Mouse (Mus musculus) hindbrain, postnatal 0 days (tissue): ENCODE measurements around the gene Ms4a6b. TPM values are rescaled to one million over a fixed set of nuclear protein-coding genes. Genes with fewer than 3 reads are reported as not detected.
"Not testable (repeated sequence)": the region's sequence is repeated elsewhere in the genome, so short reads cannot be mapped to it uniquely, and the experiment has no call there.

Experiments
- ATAC-seq: fragments of 200-750 bp; cut with Nextera tagmentation; 2 replicates; pipeline ENCODE4 v1.8.0; 2017; ENCODE audit warnings: mild to moderate bottlenecking, moderate TSS enrichment, moderate library complexity
- DNase-seq: peaks from one replicate; pipeline ENCODE4 v3.0.0-alpha.2; 2015; ENCODE audit warnings: low spot score
- H3K27ac ChIP-seq: fragments of 300-500 bp; sonication (generic); 2 replicates; pipeline ENCODE4 v1.5.1; 2014; ENCODE audit warnings: mild to moderate bottlenecking
- H3K27me3 ChIP-seq: fragments of 300-500 bp; sonication (generic); 2 replicates; pipeline ENCODE4 v1.6.1; 2014; ENCODE audit warnings: low read length, mixed read lengths; ENCODE audit not compliant: insufficient read depth
- H3K36me3 ChIP-seq: fragments of 300-500 bp; sonication (generic); 2 replicates; pipeline ENCODE4 v1.6.1; 2014; ENCODE audit warnings: low read length, mixed read lengths; ENCODE audit not compliant: insufficient read depth
- H3K4me1 ChIP-seq: fragments of 300-500 bp; sonication (generic); 2 replicates; pipeline ENCODE4 v1.6.1; 2014; ENCODE audit warnings: antibody characterized with exemption, low read length, mixed read lengths; ENCODE audit not compliant: insufficient read depth
- H3K4me2 ChIP-seq: fragments of 300-500 bp; sonication (generic); 2 replicates; pipeline ENCODE4 v1.6.1; 2014; ENCODE audit warnings: low read depth, mild to moderate bottlenecking, low read length, moderate library complexity, mixed read lengths
- H3K4me3 ChIP-seq: fragments of 300-500 bp; sonication (generic); 2 replicates; pipeline ENCODE4 v1.5.1; 2014; ENCODE audit warnings: low read length
- H3K9ac ChIP-seq: fragments of 300-500 bp; sonication (generic); replicated peaks from 2 replicates; pipeline ENCODE4 v1.6.1; 2014; ENCODE audit warnings: mild to moderate bottlenecking, low read length, moderate library complexity, mixed read lengths
- H3K9me3 ChIP-seq: fragments of 300-500 bp; sonication (generic); 2 replicates; pipeline ENCODE4 v1.6.1; 2016; ENCODE audit warnings: low read length, mixed read lengths
- CTCF ChIP-seq: IDR thresholded peaks from 2 replicates; pipeline ENCODE4 v1.5.1; 2016; ENCODE audit warnings: antibody characterized with exemption, control low read depth, low read depth
- WGBS: fragments of 180-500 bp; shearing (Covaris S2); extraction: QIAGEN DNeasy Blood & Tissue Kit; methylation state at CpG from one replicate; pipeline ENCODE4 v1.1.7; 2014; 5-methylcytosine and 5-hydroxymethylcytosine counted together
- polyA plus RNA-seq: library from polyadenylated mRNA; unstranded; fragments of >200 nt; fragmentation: Nextera tagmentation; extraction: Ambion mirVana; gene quantifications from 2 replicates; pipeline ENCODE4 v1.2.1, GENCODE M21; 2015
- total RNA-seq: library from RNA; depleted of rRNA; stranded (reverse); fragments of >200 nt; gene quantifications from 2 replicates; pipeline ENCODE4 v1.2.3, GENCODE M21; 2014; rRNA removed

The Ms4a6b gene
- total and polyA plus RNA-seq, 2 experiments from 2014 or later = 2.6 to 8.7 TPM

DNA sequence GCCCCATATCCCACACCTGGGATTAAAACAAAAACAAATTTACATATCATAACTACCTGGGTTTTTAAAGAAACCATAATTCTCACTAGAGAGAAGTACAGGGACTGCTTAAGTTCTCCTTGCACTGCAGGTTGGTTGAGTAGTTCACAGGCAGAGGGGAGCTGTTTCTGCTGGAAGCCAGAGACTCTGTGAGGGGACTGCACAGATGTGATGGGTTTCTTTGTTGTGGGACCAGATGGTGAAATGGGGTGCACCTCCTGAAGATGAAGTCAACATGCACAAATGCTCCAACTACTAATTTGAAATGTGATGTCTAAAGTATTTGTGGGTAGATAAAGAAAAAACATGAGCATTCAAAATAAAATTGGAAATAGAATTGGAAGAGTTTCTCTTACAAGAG lies 31.6 kb downstream of the Ms4a6b start:
- Histone ChIP-seq H3K27me3 (no peaks in the 10 kb centered on the region), H3K27ac (no peak overlapping the region), H3K36me3 (no peaks in the 10 kb centered on the region), H3K4me2 (no peak overlapping the region), H3K9ac (no peak overlapping the region), H3K4me3 (no peak overlapping the region), H3K4me1 (no peaks in the 10 kb centered on the region), H3K9me3 (no peaks in the 10 kb centered on the region)
- DNase-seq = no peak
- ATAC-seq = no peak
- TF ChIP-seq CTCF = no peak

DNA sequence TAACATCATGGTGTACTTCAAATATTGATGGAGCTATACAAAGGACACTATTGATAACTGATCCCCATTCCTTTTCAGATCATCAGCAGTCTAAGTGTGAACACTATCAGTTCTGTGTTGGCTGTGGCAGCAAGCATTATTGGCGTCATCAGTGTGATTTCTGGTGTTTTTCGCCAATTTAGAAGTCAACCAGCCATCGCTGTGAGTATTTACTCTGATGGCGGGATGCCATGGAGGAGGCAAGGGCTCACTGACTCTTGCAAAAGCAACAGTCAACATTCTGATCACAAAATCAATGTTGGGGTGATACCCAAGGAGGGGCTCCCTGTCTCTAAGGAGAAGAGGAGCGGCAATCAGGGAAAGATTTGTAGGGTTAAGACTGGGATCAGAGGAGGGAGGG lies 38.4 kb downstream of the Ms4a6b start:
- DNase-seq (no peak), ATAC-seq (no peak)
- no peak overlapping the region for H3K4me3 ChIP-seq
- no peak for TF ChIP-seq CTCF
- WGBS = 90% methylated on average over 5 of the region's 5 CpGs
- H3K9ac ChIP-seq = no peak overlapping the region
- H3K9me3 ChIP-seq = no peaks in the 10 kb centered on the region
- no peaks in the 10 kb centered on the region for H3K4me1 ChIP-seq
- no peaks in the 10 kb centered on the region for H3K27me3 ChIP-seq
- no peaks in the 10 kb centered on the region for H3K36me3 ChIP-seq
- H3K4me2 ChIP-seq = no peak overlapping the region
- H3K27ac ChIP-seq = no peak overlapping the region

DNA sequence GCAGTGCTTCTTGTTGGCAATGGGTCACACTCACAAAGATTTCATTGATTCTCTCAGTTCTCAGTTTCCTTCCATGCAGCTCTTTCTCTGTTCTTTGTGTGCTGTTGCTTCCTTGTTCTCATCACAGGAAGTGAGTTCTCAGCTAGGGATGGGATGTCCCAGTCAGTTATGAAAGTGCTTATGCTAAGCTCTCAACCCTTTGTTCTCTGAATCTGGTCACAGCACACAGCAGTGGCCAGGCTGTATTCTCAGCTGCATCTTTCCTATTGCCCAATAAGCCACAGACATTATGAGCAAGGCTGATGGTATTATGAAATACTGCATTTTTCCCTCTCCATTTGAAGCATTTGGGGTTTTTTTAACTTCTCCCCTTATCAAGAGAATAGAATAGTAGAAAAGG lies 43.2 kb downstream of the Ms4a6b start:
- H3K4me3 ChIP-seq, H3K27ac ChIP-seq, ATAC-seq, H3K36me3 ChIP-seq, H3K4me2 ChIP-seq, H3K9me3 ChIP-seq, H3K9ac ChIP-seq, H3K4me1 ChIP-seq, H3K27me3 ChIP-seq, DNase-seq: not testable (repeated sequence)

DNA sequence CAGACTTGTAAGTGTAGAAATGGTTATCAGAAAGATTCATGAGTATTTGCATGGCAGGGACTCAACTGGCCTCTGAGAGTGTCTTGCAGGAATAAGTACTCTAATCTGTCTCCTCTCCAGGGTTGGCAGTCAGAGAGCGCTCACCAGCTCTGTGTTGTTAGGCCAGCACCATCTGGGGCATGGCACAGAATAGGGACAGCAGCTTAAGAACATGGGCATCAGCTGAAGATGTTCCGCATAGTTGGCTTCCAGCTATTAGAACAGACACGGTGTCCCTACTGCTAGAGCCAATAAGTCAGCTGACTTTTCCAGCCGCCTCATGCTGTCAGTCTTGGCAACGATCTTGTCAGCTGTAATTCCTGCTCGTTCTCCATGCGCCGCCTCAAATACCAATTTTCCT lies 58.7 kb downstream of the Ms4a6b start:
- peak; percentile 94 for ATAC-seq
- no peaks in the 10 kb centered on the region for H3K9me3 ChIP-seq

More for the DNA sequence above, 58.7 kb downstream of the Ms4a6b start:
- Histone ChIP-seq H3K4me3 (no peak overlapping the region), H3K36me3 (no peaks in the 10 kb centered on the region), H3K9ac (no peak overlapping the region), H3K4me2 (no peak overlapping the region), H3K4me1 (no peaks in the 10 kb centered on the region), H3K27me3 (no peaks in the 10 kb centered on the region), H3K27ac (no peak overlapping the region)
- WGBS = 61% methylated on average over 8 of the region's 8 CpGs
- DNase-seq = peak; percentile 73
- TF ChIP-seq CTCF = no peak

Other genes with a start within 250 kb of the Ms4a6b start
- not detected in 2 replicates for gene Ms4a5, start 232.6 kb upstream of the Ms4a6b start, total RNA-seq
- gene Ms4a5, start 232.6 kb upstream of the Ms4a6b start, polyA plus RNA-seq = not detected in 2 replicates
- gene Ms4a14, start 202.1 kb upstream of the Ms4a6b start, total RNA-seq = not detected in 2 replicates
- not detected in 2 replicates for gene Ms4a14, start 202.1 kb upstream of the Ms4a6b start, polyA plus RNA-seq
- gene Ms4a7, start 180.4 kb upstream of the Ms4a6b start, total RNA-seq = 0.10 and 0.22 TPM in 2 replicates
- gene Ms4a7, start 180.4 kb upstream of the Ms4a6b start, polyA plus RNA-seq = 2.3 and 3.9 TPM in 2 replicates
- 1.5 and 2.3 TPM in 2 replicates for gene Ms4a4a, start 141.0 kb upstream of the Ms4a6b start, total RNA-seq
- 2.1 and 2.6 TPM in 2 replicates for gene Ms4a4a, start 141.0 kb upstream of the Ms4a6b start, polyA plus RNA-seq
- gene Ms4a4c, start 111.7 kb upstream of the Ms4a6b start, total RNA-seq = not detected in 2 replicates
- 0.20 and 0.23 TPM in 2 replicates for gene Ms4a4c, start 111.7 kb upstream of the Ms4a6b start, polyA plus RNA-seq
- not detected in 2 replicates for gene Ms4a4b, start 73.0 kb upstream of the Ms4a6b start, total RNA-seq
- not detected in 2 replicates for gene Ms4a4b, start 73.0 kb upstream of the Ms4a6b start, polyA plus RNA-seq
- 0.32 and 2.3 TPM in 2 replicates for gene Ms4a6c, start 47.1 kb upstream of the Ms4a6b start, total RNA-seq
- 2.4 and 3.3 TPM in 2 replicates for gene Ms4a6c, start 47.1 kb upstream of the Ms4a6b start, polyA plus RNA-seq
- not detected in 2 replicates for gene Gm8369, start 30.6 kb upstream of the Ms4a6b start, total RNA-seq
- not detected in 2 replicates for gene Gm8369, start 30.6 kb upstream of the Ms4a6b start, polyA plus RNA-seq
- not detected in 2 replicates for gene Ms4a4d, start 20.3 kb downstream of the Ms4a6b start, total RNA-seq
- not detected in 2 replicates for gene Ms4a4d, start 20.3 kb downstream of the Ms4a6b start, polyA plus RNA-seq
- gene Ms4a6d, start 88.3 kb downstream of the Ms4a6b start, total RNA-seq = 3.0 and 3.2 TPM in 2 replicates
- 2.3 and 3.0 TPM in 2 replicates for gene Ms4a6d, start 88.3 kb downstream of the Ms4a6b start, polyA plus RNA-seq
- gene Ms4a2, start 107.2 kb downstream of the Ms4a6b start, total RNA-seq = 3.7 TPM in 1 of 2 replicates, not detected in the other
- 0.19 and 0.36 TPM in 2 replicates for gene Ms4a2, start 107.2 kb downstream of the Ms4a6b start, polyA plus RNA-seq
- gene Ms4a3, start 124.3 kb downstream of the Ms4a6b start, total RNA-seq = not detected in 2 replicates
- not detected in 2 replicates for gene Ms4a3, start 124.3 kb downstream of the Ms4a6b start, polyA plus RNA-seq
- gene Oosp2, start 144.0 kb downstream of the Ms4a6b start, total RNA-seq = not detected in 2 replicates
- gene Oosp2, start 144.0 kb downstream of the Ms4a6b start, polyA plus RNA-seq = not detected in 2 replicates
- not detected in 2 replicates for gene Oosp1, start 174.6 kb downstream of the Ms4a6b start, total RNA-seq
- gene Oosp1, start 174.6 kb downstream of the Ms4a6b start, polyA plus RNA-seq = not detected in 2 replicates
- gene Oosp3, start 180.5 kb downstream of the Ms4a6b start, total RNA-seq = not detected in 2 replicates
- not detected in 2 replicates for gene Oosp3, start 180.5 kb downstream of the Ms4a6b start, polyA plus RNA-seq
- not detected in 2 replicates for gene Gif, start 231.0 kb downstream of the Ms4a6b start, total RNA-seq
- gene Gif, start 231.0 kb downstream of the Ms4a6b start, polyA plus RNA-seq = not detected in 2 replicates